Mouse (Mus musculus) cerebellum, adult 2 months (tissue): ENCODE measurements around the gene Cd3d.

ENCODE experiments used
- CTCF ChIP-seq: fragments of 200-500 bp; IDR thresholded peaks from 2 replicates; pipeline ENCODE4 v1.5.1; 2011; ENCODE audit warnings: low read depth, mild to moderate bottlenecking, control low read depth, low read length, moderate library complexity, borderline replicate concordance; ENCODE audit not compliant: insufficient read depth
- POLR2A ChIP-seq: fragments of 200-500 bp; IDR thresholded peaks from 2 replicates; pipeline ENCODE4 v1.6.1; 2011; ENCODE audit warnings: low read length, control low read depth, borderline replicate concordance; ENCODE audit not compliant: insufficient read depth

- no peak for TF ChIP-seq CTCF
- TF ChIP-seq POLR2A = no peak
These were observed 33.3 kb downstream of the Cd3d start for GRCm38 (mm10) chr9:45014879-45015278.
